Comparison of ENCODE assay signal across 11 mouse cellular contexts in genomic region chr10:98742822-98743605, GRCm38 (mm10).
DNase-seq lines count a peak whose midpoint lies in the region; ATAC-seq and TF ChIP-seq lines count a peak whose summit lies in the region.
"Had no signal": no experiment of that assay in that cellular context is flagged by ENCODE, and none has a peak within 500 bp of the region (broad histone marks: within the 10 kb centered on the region; RNA-seq: fewer than 3 reads in every experiment).

No protein-coding gene starts in this region.

- no peak overlapping the region for H3K27ac ChIP-seq in lung, embryonic 14.5 days (ENCODE audit: low read depth)
- no peak overlapping the region for H3K27ac ChIP-seq in forebrain, embryonic 11.5 days (ENCODE audit: low read depth, low read length)
- no peak overlapping the region for H3K27ac ChIP-seq in hindbrain, embryonic 11.5 days (ENCODE audit: low read depth, low read length)

- H3K36me3 ChIP-seq in lung, embryonic 14.5 days (ENCODE audit: insufficient read depth) = no peaks in the 10 kb centered on the region
- H3K36me3 ChIP-seq in forebrain, embryonic 11.5 days (ENCODE audit: control insufficient read depth, insufficient read depth, low read length) = no peaks in the 10 kb centered on the region
- H3K36me3 ChIP-seq in hindbrain, embryonic 11.5 days (ENCODE audit: control insufficient read depth, insufficient read depth, low read length) = no peaks in the 10 kb centered on the region

- H3K27me3 ChIP-seq in lung, embryonic 14.5 days (ENCODE audit: insufficient read depth, low read length) = no peaks in the 10 kb centered on the region
- no peaks in the 10 kb centered on the region for H3K27me3 ChIP-seq in forebrain, embryonic 11.5 days (ENCODE audit: control insufficient read depth, insufficient read depth, low read length)
- no peaks in the 10 kb centered on the region for H3K27me3 ChIP-seq in hindbrain, embryonic 11.5 days (ENCODE audit: control insufficient read depth, insufficient read depth, low read length)
- H3K27me3 ChIP-seq: Patski had no signal

- no peak for ATAC-seq in lung, embryonic 14.5 days (ENCODE audit: insufficient read depth)
- no peak for ATAC-seq in forebrain, embryonic 11.5 days (replicated peaks; ENCODE audit: low FRiP score)
- no peak for ATAC-seq in hindbrain, embryonic 11.5 days (ENCODE audit: low FRiP score)
- ATAC-seq: Patski had no signal

- no peaks in the 10 kb centered on the region for H3K9me3 ChIP-seq in lung, embryonic 14.5 days (ENCODE audit: low read depth, low read length)
- H3K9me3 ChIP-seq in forebrain, embryonic 11.5 days (ENCODE audit: control insufficient read depth, low read length) = no peaks in the 10 kb centered on the region
- H3K9me3 ChIP-seq in hindbrain, embryonic 11.5 days (ENCODE audit: control insufficient read depth, low read length) = no peaks in the 10 kb centered on the region

- DNase-seq in lung, embryonic 14.5 days = no peak
- no peak for DNase-seq in lung, postnatal 4 days
- DNase-seq in cerebellum, adult 8-10 months = peak; percentile 77
- DNase-seq in layer of hippocampus, postnatal 14 days (ENCODE audit: low spot score in 2 of 2) = peak; percentile 48 to 73
- peak; percentile 59 for DNase-seq in right cerebral cortex, postnatal 4 days
- DNase-seq in forebrain, embryonic 11.5 days (ENCODE audit: low spot score) = no peak
- DNase-seq in hindbrain, embryonic 11.5 days (ENCODE audit: low spot score) = no peak
- no peak for DNase-seq in retina, postnatal 1 day
- DNase-seq: kidney, adult 2 months; midbrain, embryonic 14.5 days had no signal

- 0 out of 2 replicates have a peak, but pooled peaks cover 4% of the 10 kb centered on the region for H3K4me1 ChIP-seq in lung, embryonic 14.5 days (ENCODE audit: insufficient read depth)
- H3K4me1 ChIP-seq in forebrain, embryonic 11.5 days (replicated peaks; ENCODE audit: control insufficient read depth, insufficient read depth, low read length) = no peaks in the 10 kb centered on the region
- H3K4me1 ChIP-seq in hindbrain, embryonic 11.5 days (replicated peaks; ENCODE audit: control insufficient read depth, insufficient read depth, low read length) = no peaks in the 10 kb centered on the region

- no peak overlapping the region for H3K9ac ChIP-seq in lung, embryonic 14.5 days
- no peak overlapping the region for H3K9ac ChIP-seq in forebrain, embryonic 11.5 days (ENCODE audit: low read length)
- no peak overlapping the region for H3K9ac ChIP-seq in hindbrain, embryonic 11.5 days (ENCODE audit: low read depth, low read length)

- no peak overlapping the region for H3K4me3 ChIP-seq in lung, embryonic 14.5 days (ENCODE audit: low read depth, low read length)
- no peak overlapping the region for H3K4me3 ChIP-seq in forebrain, embryonic 11.5 days (ENCODE audit: low read depth, low read length)
- no peak overlapping the region for H3K4me3 ChIP-seq in hindbrain, embryonic 11.5 days (ENCODE audit: low read depth, low read length)

- peak overlapping the region; percentile 4; the same call in 1 of the 2 replicates for H3K4me2 ChIP-seq in lung, embryonic 14.5 days
- no peak overlapping the region for H3K4me2 ChIP-seq in forebrain, embryonic 11.5 days (ENCODE audit: low read depth, low read length, severe bottlenecking)
- H3K4me2 ChIP-seq in hindbrain, embryonic 11.5 days (replicated peaks; ENCODE audit: low read depth, low read length) = no peak overlapping the region

- WGBS in lung, embryonic 14.5 days = 47% methylated on average over 16 of the region's 16 CpGs
- 85% methylated on average over 16 of the region's 16 CpGs for WGBS in forebrain, embryonic 11.5 days
- 81% methylated on average over 16 of the region's 16 CpGs for WGBS in hindbrain, embryonic 11.5 days

- no peak for TF ChIP-seq CTCF in lung, embryonic 14.5 days (IDR thresholded peaks at IDR 0.05; ENCODE audit: low read depth)

Comparison
In these comparisons a context has a peak if more than half of its experiments do, and no peak if none do; other contexts are left out.
1. DNase-seq: peak in cerebellum, adult 8-10 months (single experiment), layer of hippocampus, postnatal 14 days (2 of 2) and right cerebral cortex, postnatal 4 days (single experiment); none in lung, embryonic 14.5 days (single experiment), lung, postnatal 4 days (0 of 2), forebrain, embryonic 11.5 days (single experiment), hindbrain, embryonic 11.5 days (single experiment) and retina, postnatal 1 day (single experiment).